Mouse (Mus musculus): ENCODE data around the gene Atrnl1.

Gene Atrnl1

GRCm38 (mm10) chr19:58110491-58110890 lies 499.7 kb downstream of the Atrnl1 start:
- in situ Hi-C loops (cut with MboI; ENCODE audit: low pct_unique_long_range_greater_than_20kb in 1 of 2, low sequenced_read_pairs in 2 of 2, unreplicated experiment in 1 of 2), result no loop called here

- in situ Hi-C loops (cut with MboI; ENCODE audit: low pct_unique_long_range_greater_than_20kb in 1 of 2, low sequenced_read_pairs in 2 of 2, unreplicated experiment in 1 of 2), result no loop called here
Observed at GRCm38 (mm10) chr19:58111291-58111690, 500.5 kb downstream of the Atrnl1 start.

GRCm38 (mm10) chr19:58112151-58112550 lies 501.3 kb downstream of the Atrnl1 start:
- in situ Hi-C loops (cut with MboI; ENCODE audit: low pct_unique_long_range_greater_than_20kb in 1 of 2, low sequenced_read_pairs in 2 of 2, unreplicated experiment in 1 of 2), result no loop called here

- in situ Hi-C loops (cut with MboI; ENCODE audit: low pct_unique_long_range_greater_than_20kb in 1 of 2, low sequenced_read_pairs in 2 of 2, unreplicated experiment in 1 of 2), result no loop called here
Observed at GRCm38 (mm10) chr19:58113092-58113731, 502.4 kb downstream of the Atrnl1 start.

- in situ Hi-C loops (cut with MboI; ENCODE audit: low pct_unique_long_range_greater_than_20kb in 1 of 2, low sequenced_read_pairs in 2 of 2, unreplicated experiment in 1 of 2), result no loop called here
Observed at GRCm38 (mm10) chr19:58117595-58117994, 506.8 kb downstream of the Atrnl1 start.

GRCm38 (mm10) chr19:58118141-58118835 lies 507.5 kb downstream of the Atrnl1 start:
- in situ Hi-C loops (cut with MboI; ENCODE audit: low pct_unique_long_range_greater_than_20kb in 1 of 2, low sequenced_read_pairs in 2 of 2, unreplicated experiment in 1 of 2), result no loop called here

- in situ Hi-C loops (cut with MboI; ENCODE audit: low pct_unique_long_range_greater_than_20kb in 1 of 2, low sequenced_read_pairs in 2 of 2, unreplicated experiment in 1 of 2), result no loop called here
Observed at GRCm38 (mm10) chr19:58118864-58119263, 508.0 kb downstream of the Atrnl1 start.

- in situ Hi-C loops (cut with MboI; ENCODE audit: low pct_unique_long_range_greater_than_20kb in 1 of 2, low sequenced_read_pairs in 2 of 2, unreplicated experiment in 1 of 2), result no loop called here
Observed at GRCm38 (mm10) chr19:58119681-58120173, 508.9 kb downstream of the Atrnl1 start.

- in situ Hi-C loops (cut with MboI; ENCODE audit: low pct_unique_long_range_greater_than_20kb in 1 of 2, low sequenced_read_pairs in 2 of 2, unreplicated experiment in 1 of 2), result no loop called here
Observed at GRCm38 (mm10) chr19:58120661-58121060, 509.8 kb downstream of the Atrnl1 start.

- in situ Hi-C loops (cut with MboI; ENCODE audit: low pct_unique_long_range_greater_than_20kb in 1 of 2, low sequenced_read_pairs in 2 of 2, unreplicated experiment in 1 of 2), result no loop called here
Observed at GRCm38 (mm10) chr19:58121628-58122027, 510.8 kb downstream of the Atrnl1 start.

GRCm38 (mm10) chr19:58123620-58124019 lies 512.8 kb downstream of the Atrnl1 start:
- in situ Hi-C loops (cut with MboI; ENCODE audit: low pct_unique_long_range_greater_than_20kb in 1 of 2, low sequenced_read_pairs in 2 of 2, unreplicated experiment in 1 of 2), result no loop called here

- in situ Hi-C loops (cut with MboI; ENCODE audit: low pct_unique_long_range_greater_than_20kb in 1 of 2, low sequenced_read_pairs in 2 of 2, unreplicated experiment in 1 of 2), result no loop called here
Observed at GRCm38 (mm10) chr19:58124566-58124965, 513.7 kb downstream of the Atrnl1 start.

GRCm38 (mm10) chr19:58125010-58125409 lies 514.2 kb downstream of the Atrnl1 start:
- in situ Hi-C loops (cut with MboI; ENCODE audit: low pct_unique_long_range_greater_than_20kb in 1 of 2, low sequenced_read_pairs in 2 of 2, unreplicated experiment in 1 of 2), result no loop called here

GRCm38 (mm10) chr19:58131896-58132295 lies 521.1 kb downstream of the Atrnl1 start:
- in situ Hi-C loops (cut with MboI; ENCODE audit: low pct_unique_long_range_greater_than_20kb in 1 of 2, low sequenced_read_pairs in 2 of 2, unreplicated experiment in 1 of 2), result no loop called here

- in situ Hi-C loops (cut with MboI; ENCODE audit: low pct_unique_long_range_greater_than_20kb in 1 of 2, low sequenced_read_pairs in 2 of 2, unreplicated experiment in 1 of 2), result no loop called here
Observed at GRCm38 (mm10) chr19:58140191-58140784, 529.5 kb downstream of the Atrnl1 start.

GRCm38 (mm10) chr19:58143853-58144454 lies 533.1 kb downstream of the Atrnl1 start:
- in situ Hi-C loops (cut with MboI; ENCODE audit: low pct_unique_long_range_greater_than_20kb in 1 of 2, low sequenced_read_pairs in 2 of 2, unreplicated experiment in 1 of 2), result no loop called here

- in situ Hi-C loops (cut with MboI; ENCODE audit: low pct_unique_long_range_greater_than_20kb in 1 of 2, low sequenced_read_pairs in 2 of 2, unreplicated experiment in 1 of 2), result no loop called here
Observed at GRCm38 (mm10) chr19:58145521-58145920, 534.7 kb downstream of the Atrnl1 start.

- in situ Hi-C loops (cut with MboI; ENCODE audit: low pct_unique_long_range_greater_than_20kb in 1 of 2, low sequenced_read_pairs in 2 of 2, unreplicated experiment in 1 of 2), result no loop called here
Observed at GRCm38 (mm10) chr19:58151257-58151656, 540.4 kb downstream of the Atrnl1 start.

GRCm38 (mm10) chr19:58161569-58161968 lies 550.7 kb downstream of the Atrnl1 start:
- in situ Hi-C loops (cut with MboI; ENCODE audit: low pct_unique_long_range_greater_than_20kb in 1 of 2, low sequenced_read_pairs in 2 of 2, unreplicated experiment in 1 of 2), result no loop called here

Measured in mouse embryonic stem cell (cell line).